In the genomic region with DNA sequence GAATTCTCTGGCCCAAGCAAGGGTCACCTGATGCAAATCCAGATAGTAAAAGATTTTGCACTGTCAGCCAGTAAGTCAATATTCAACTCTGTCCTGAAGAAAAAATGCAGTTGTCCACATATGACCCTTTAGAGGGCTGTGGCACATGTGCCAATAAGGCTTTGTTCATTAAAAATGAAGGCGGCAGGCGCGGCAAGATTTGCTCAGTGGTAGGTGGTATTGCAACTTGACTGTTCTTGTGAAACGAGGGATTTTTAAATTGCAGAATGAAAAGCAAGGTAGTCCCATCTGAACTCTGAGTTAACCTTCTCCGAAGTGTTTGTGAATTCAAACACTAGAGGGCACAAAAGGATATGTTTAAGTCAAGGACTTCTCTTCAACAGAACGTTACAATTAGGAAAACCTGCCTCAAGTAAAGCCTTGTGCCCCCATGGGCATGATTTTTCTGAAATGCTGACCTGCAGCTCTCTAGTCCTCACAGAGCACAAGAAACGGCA, we compare ENCODE assay signal across 8 mouse cellular contexts.
DNase-seq lines count a peak whose midpoint lies in the region; ATAC-seq lines count a peak whose summit lies in the region.

No protein-coding gene starts in this region.

- 0 out of 2 replicates have a peak overlapping the region, but pooled peaks have one; percentile 22 for H3K4me2 ChIP-seq in embryonic facial prominence, embryonic 15.5 days (replicated peaks)
- H3K4me2 ChIP-seq in limb, embryonic 15.5 days: 0 out of 2 replicates have a peak overlapping the region, but pooled peaks have one; percentile 26
- H3K4me2 ChIP-seq in stomach, embryonic 16.5 days (ENCODE audit: low read depth, low read length): peak overlapping the region; percentile 24; the same call in 1 of the 2 replicates

- intact Hi-C loops in left cerebral cortex, postnatal 25 days (cut with DNase I): loop anchor here (1.0 to 5.0 kb wide), 2 partner anchors 120 to 141 kb away; no protein-coding TSS in a partner anchor
- intact Hi-C loops in left cerebral cortex, postnatal 4 days (cut with DNase I): loop anchor here (5.0 to 10.0 kb wide), 3 partner anchors 121 to 289 kb away; no protein-coding TSS in a partner anchor

- H3K36me3 ChIP-seq in embryonic facial prominence, embryonic 15.5 days: no peaks in the 10 kb centered on the region
- H3K36me3 ChIP-seq in limb, embryonic 15.5 days: no peaks in the 10 kb centered on the region
- no peaks in the 10 kb centered on the region for H3K36me3 ChIP-seq in stomach, embryonic 16.5 days (ENCODE audit: control insufficient read depth, insufficient read depth, low read length)

- no peak overlapping the region for H3K9ac ChIP-seq in embryonic facial prominence, embryonic 15.5 days
- no peak overlapping the region for H3K9ac ChIP-seq in limb, embryonic 15.5 days
- H3K9ac ChIP-seq in stomach, embryonic 16.5 days (ENCODE audit: low read length): no peak overlapping the region

- no peak overlapping the region for H3K4me3 ChIP-seq in embryonic facial prominence, embryonic 15.5 days (replicated peaks)
- no peak overlapping the region for H3K4me3 ChIP-seq in limb, embryonic 15.5 days
- H3K4me3 ChIP-seq in stomach, embryonic 16.5 days (replicated peaks; ENCODE audit: low read length): no peak overlapping the region

- peak; percentile 13 for DNase-seq in CD4-positive, CD25-positive, alpha-beta regulatory T cell, adult 2 months (ENCODE audit: low read depth, low spot score)
- DNase-seq in left cerebral cortex, postnatal 25 days (ENCODE audit: low spot score in 2 of 2): peak; percentile 24 to 51
- DNase-seq in left cerebral cortex, postnatal 4 days: no peak
- DNase-seq in gastrocnemius, adult 8-10 months (ENCODE audit: low spot score in 2 of 2): no peak

- WGBS in embryonic facial prominence, embryonic 15.5 days: 11% methylated on average over 7 of the region's 7 CpGs
- 8% methylated on average over 7 of the region's 7 CpGs for WGBS in limb, embryonic 15.5 days
- WGBS in stomach, embryonic 16.5 days: 21% methylated on average over 7 of the region's 7 CpGs

- no peaks in the 10 kb centered on the region for H3K9me3 ChIP-seq in embryonic facial prominence, embryonic 15.5 days (replicated peaks)
- no peaks in the 10 kb centered on the region for H3K9me3 ChIP-seq in limb, embryonic 15.5 days
- H3K9me3 ChIP-seq in stomach, embryonic 16.5 days (replicated peaks; ENCODE audit: control insufficient read depth, low read length): no peaks in the 10 kb centered on the region

- H3K27me3 ChIP-seq in embryonic facial prominence, embryonic 15.5 days: no peaks in the 10 kb centered on the region
- no peaks in the 10 kb centered on the region for H3K27me3 ChIP-seq in limb, embryonic 15.5 days
- no peaks in the 10 kb centered on the region for H3K27me3 ChIP-seq in stomach, embryonic 16.5 days (ENCODE audit: control insufficient read depth, insufficient read depth, low read length)

- H3K27ac ChIP-seq in embryonic facial prominence, embryonic 15.5 days (replicated peaks): no peak overlapping the region
- no peak overlapping the region for H3K27ac ChIP-seq in limb, embryonic 15.5 days
- no peak overlapping the region for H3K27ac ChIP-seq in stomach, embryonic 16.5 days (ENCODE audit: low read length)

- ATAC-seq in CD4-positive, CD25-positive, alpha-beta regulatory T cell, adult 4 months: no peak
- ATAC-seq in embryonic facial prominence, embryonic 15.5 days (ENCODE audit: insufficient number of reproducible peaks, low FRiP score, low TSS enrichment, low read depth): no peak
- no peak for ATAC-seq in limb, embryonic 15.5 days (ENCODE audit: insufficient number of reproducible peaks, low FRiP score, low TSS enrichment, low read depth)
- ATAC-seq in stomach, embryonic 16.5 days (ENCODE audit: insufficient read depth, low FRiP score): no peak

- no peaks in the 10 kb centered on the region for H3K4me1 ChIP-seq in embryonic facial prominence, embryonic 15.5 days
- H3K4me1 ChIP-seq in limb, embryonic 15.5 days: 0 out of 2 replicates have a peak, but pooled peaks cover 7% of the 10 kb centered on the region
- peaks cover 8% of the 10 kb centered on the region; the same call in 1 of the 2 replicates for H3K4me1 ChIP-seq in stomach, embryonic 16.5 days (ENCODE audit: control insufficient read depth, insufficient read depth, low read length)

Comparison
In these comparisons a context has a peak if more than half of its experiments do, and no peak if none do; other contexts are left out.
1. DNase-seq: peak in CD4-positive, CD25-positive, alpha-beta regulatory T cell, adult 2 months (single experiment) and left cerebral cortex, postnatal 25 days (2 of 2); none in left cerebral cortex, postnatal 4 days (single experiment) and gastrocnemius, adult 8-10 months (0 of 2).
2. Peak in every context shown above with its lines, with median percentiles within 50 percentile points of each other: H3K4me2 ChIP-seq.